Mouse (Mus musculus) limb, embryonic 15.5 days (tissue): ENCODE results near the gene Epb41. TPM values are rescaled to one million over a fixed set of nuclear protein-coding genes. Genes with fewer than 3 reads are reported as not detected.

ENCODE experiments used
- ATAC-seq: fragments of 200-750 bp; cut with Nextera tagmentation; 2 replicates; pipeline ENCODE4 v1.8.0; 2017; ENCODE audit warnings: low read depth, moderate TSS enrichment; ENCODE audit not compliant: insufficient number of reproducible peaks, low FRiP score, low TSS enrichment
- H3K27ac ChIP-seq: fragments of 300-500 bp; sonication (generic); 2 replicates; pipeline ENCODE4 v1.5.1; 2015; ENCODE audit warnings: moderate library complexity, mild to moderate bottlenecking, inconsistent platforms
- H3K27me3 ChIP-seq: fragments of 300-500 bp; sonication (generic); 2 replicates; pipeline ENCODE4 v1.6.1; 2015; ENCODE audit warnings: inconsistent platforms
- H3K36me3 ChIP-seq: fragments of 300-500 bp; sonication (generic); 2 replicates; pipeline ENCODE4 v1.6.1; 2015; ENCODE audit warnings: inconsistent platforms
- H3K4me1 ChIP-seq: fragments of 300-500 bp; sonication (generic); 2 replicates; pipeline ENCODE4 v1.6.1; 2015; ENCODE audit warnings: inconsistent platforms
- H3K4me2 ChIP-seq: fragments of 300-500 bp; sonication (generic); 2 replicates; pipeline ENCODE4 v1.6.1; 2015; ENCODE audit warnings: mild to moderate bottlenecking, inconsistent platforms
- H3K4me3 ChIP-seq: fragments of 300-500 bp; sonication (generic); 2 replicates; pipeline ENCODE4 v1.5.1; 2015; ENCODE audit warnings: mild to moderate bottlenecking, inconsistent platforms
- H3K9ac ChIP-seq: fragments of 300-500 bp; sonication (generic); 2 replicates; pipeline ENCODE4 v1.6.1; 2015; ENCODE audit warnings: inconsistent platforms
- H3K9me3 ChIP-seq: fragments of 300-500 bp; sonication (generic); 2 replicates; pipeline ENCODE4 v1.6.1; 2016; ENCODE audit warnings: inconsistent platforms
- WGBS: fragments of 180-500 bp; shearing (Covaris S2); methylation state at CpG from one replicate; pipeline ENCODE4 v1.1.7; 2015; 5-methylcytosine and 5-hydroxymethylcytosine counted together
- polyA plus RNA-seq: library from polyadenylated mRNA; unstranded; fragments of >200 nt; fragmentation: Nextera tagmentation; extraction: Ambion mirVana; gene quantifications from 2 replicates; pipeline ENCODE4 v1.2.1, GENCODE M21; 2015

The Epb41 gene
- polyA plus RNA-seq, 1 experiment from 2014 or later, result 59.8 TPM

DNA sequence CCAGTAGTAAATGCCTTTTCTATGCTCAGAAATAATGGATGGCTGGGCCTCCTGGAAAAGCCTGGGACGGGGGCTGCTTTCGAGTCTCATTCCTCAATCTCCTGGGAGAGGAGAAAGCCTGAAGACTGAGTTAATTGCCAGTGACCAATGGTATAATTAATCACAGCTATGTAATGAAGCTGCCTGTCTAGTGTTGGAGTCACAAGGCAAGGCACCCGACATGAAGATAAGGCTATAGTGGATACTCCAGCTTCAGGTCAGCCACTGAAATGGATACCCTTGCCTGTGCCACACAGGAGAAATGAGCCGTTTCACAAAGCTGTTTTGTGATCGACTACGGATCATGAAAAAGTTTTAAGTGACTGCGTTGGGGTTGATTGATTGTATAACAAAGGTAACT is 37.1 kb downstream of the Epb41 start:
- H3K27ac ChIP-seq, result no peak overlapping the region
- no peak overlapping the region for H3K4me3 ChIP-seq
- no peaks in the 10 kb centered on the region for H3K27me3 ChIP-seq
- 44% methylated on average over 7 of the region's 7 CpGs for WGBS
- H3K36me3 ChIP-seq, result no peaks in the 10 kb centered on the region
- no peak overlapping the region for H3K9ac ChIP-seq
- H3K4me2 ChIP-seq, result no peak overlapping the region
- H3K9me3 ChIP-seq, result no peaks in the 10 kb centered on the region
- no peak for ATAC-seq
- H3K4me1 ChIP-seq, result no peaks in the 10 kb centered on the region

DNA sequence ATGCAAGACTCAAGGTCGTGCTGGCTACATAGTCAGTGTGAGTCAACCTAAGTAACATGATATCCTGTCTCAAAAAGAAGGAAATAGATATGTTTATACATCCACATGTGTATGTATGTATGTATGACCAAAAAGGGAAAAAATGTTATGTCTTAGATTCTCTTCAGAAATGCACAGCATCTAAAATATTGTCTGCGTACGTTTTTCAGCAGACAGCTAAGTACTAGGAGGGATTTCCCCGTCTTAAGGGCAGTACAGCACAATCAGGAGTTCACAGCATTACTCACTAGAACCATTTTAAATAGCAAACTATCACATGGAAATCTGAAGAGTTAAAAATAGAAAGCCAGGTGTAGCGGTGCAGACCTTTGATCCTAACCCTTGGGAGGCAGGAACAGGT is 38.0 kb downstream of the Epb41 start:
- ATAC-seq, result no peak
- H3K27me3 ChIP-seq, result no peaks in the 10 kb centered on the region
- no peak overlapping the region for H3K4me2 ChIP-seq
- H3K9ac ChIP-seq, result no peak overlapping the region
- no peaks in the 10 kb centered on the region for H3K36me3 ChIP-seq
- H3K27ac ChIP-seq, result no peak overlapping the region
- 70% methylated on average over 5 of the region's 5 CpGs for WGBS
- H3K4me1 ChIP-seq, result no peaks in the 10 kb centered on the region
- H3K4me3 ChIP-seq, result no peak overlapping the region
- no peaks in the 10 kb centered on the region for H3K9me3 ChIP-seq

DNA sequence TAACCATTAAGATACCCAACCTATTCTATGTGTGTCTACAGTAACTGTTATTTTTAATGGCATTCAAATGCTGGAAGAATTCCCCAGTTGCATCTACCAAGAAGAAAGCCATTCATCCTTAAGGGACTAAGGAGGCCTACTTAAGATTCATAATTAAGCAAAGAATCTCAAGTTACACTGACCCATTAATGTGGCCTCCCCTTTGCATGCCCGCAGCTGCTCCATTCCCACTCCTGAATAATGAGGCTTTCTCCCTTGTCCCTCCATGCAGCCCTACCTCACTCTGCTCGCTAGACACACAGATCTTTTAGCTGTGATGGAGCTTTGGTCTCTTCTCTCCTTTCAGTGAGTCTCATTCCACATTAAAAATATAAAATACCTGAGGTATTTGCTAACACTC is 40.9 kb downstream of the Epb41 start:
- Histone ChIP-seq H3K27ac (no peak overlapping the region), H3K9ac (no peak overlapping the region), H3K4me1 (no peaks in the 10 kb centered on the region), H3K4me3 (no peak overlapping the region), H3K36me3 (no peaks in the 10 kb centered on the region), H3K9me3 (no peaks in the 10 kb centered on the region), H3K4me2 (no peak overlapping the region), H3K27me3 (no peaks in the 10 kb centered on the region)
- no peak for ATAC-seq
- WGBS, result 32% methylated on average over 2 of the region's 2 CpGs

DNA sequence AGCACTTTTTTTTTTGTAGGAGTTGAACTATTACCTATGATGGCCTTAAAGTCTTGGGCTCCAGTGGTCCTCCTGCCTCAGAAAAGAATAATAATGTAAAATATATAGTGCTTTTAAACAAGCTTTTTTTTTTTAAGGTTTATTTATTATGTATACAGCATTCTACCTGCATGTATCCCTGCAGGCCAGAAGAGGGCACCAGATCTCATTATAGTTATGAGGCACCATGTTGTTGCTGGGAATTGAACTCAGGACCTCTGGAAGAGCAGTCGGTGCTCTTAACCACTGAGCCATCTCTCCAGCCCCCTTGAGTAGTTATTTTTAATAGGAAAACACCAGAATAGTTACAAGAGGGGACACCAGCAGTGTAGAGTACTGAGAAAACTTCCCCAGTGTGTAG is 41.9 kb downstream of the Epb41 start:
- H3K4me1 ChIP-seq, result no peaks in the 10 kb centered on the region
- no peak overlapping the region for H3K27ac ChIP-seq
- H3K9ac ChIP-seq, result no peak overlapping the region
- H3K27me3 ChIP-seq, result no peaks in the 10 kb centered on the region
- no peaks in the 10 kb centered on the region for H3K9me3 ChIP-seq
- no peaks in the 10 kb centered on the region for H3K36me3 ChIP-seq
- H3K4me2 ChIP-seq, result no peak overlapping the region
- WGBS, result 92% methylated on average over 1 of the region's 1 CpGs
- ATAC-seq, result no peak
- no peak overlapping the region for H3K4me3 ChIP-seq

DNA sequence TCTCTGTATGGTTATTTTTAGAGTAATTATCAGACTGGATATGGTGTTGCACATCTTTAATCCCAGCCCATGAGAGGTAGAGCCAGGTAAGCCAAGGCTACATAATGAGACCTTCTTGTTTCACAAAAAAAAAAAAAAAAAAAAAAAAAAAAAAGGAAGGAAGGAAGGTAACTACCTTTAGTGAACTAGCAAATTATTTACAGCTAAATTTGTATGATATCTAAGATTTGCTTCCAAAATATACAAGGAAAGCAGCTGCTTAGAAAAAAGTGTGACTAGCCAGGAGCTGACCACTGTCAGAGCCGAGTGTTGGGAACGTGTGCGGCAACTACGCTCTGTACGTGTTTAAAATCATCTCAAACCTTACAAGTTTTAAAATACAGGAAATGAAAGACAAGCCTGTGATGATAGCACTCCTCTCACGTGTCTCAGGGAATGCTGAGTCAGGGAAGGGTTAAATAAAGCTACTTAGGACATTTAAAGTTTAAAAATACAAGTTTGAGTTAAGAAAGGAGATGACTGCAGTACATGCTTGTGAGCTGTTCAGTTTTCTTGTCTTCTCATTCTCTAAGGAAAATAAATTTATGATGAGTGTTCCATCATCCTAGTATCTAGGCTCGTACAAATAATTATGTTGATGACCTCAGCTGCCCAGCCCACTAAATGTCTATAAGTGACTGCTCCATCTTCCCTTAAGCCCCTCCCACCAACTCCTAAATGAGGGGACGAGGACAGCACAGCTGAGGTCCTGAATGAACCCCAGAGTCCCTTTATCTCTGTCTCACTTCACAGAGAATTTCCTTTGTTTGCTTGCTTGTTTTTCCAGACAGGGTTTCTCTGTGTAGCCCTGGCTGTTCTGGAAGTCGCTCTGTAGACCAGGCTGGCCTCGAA is 45.0 kb downstream of the Epb41 start:
- Histone ChIP-seq H3K27ac (no peak overlapping the region), H3K9ac (no peak overlapping the region), H3K4me1 (peaks cover 3% of the 10 kb centered on the region; the same call in 1 of the 2 replicates), H3K27me3 (no peaks in the 10 kb centered on the region), H3K4me2 (no peak overlapping the region), H3K4me3 (no peak overlapping the region), H3K9me3 (no peaks in the 10 kb centered on the region), H3K36me3 (no peaks in the 10 kb centered on the region)
- ATAC-seq, result no peak
- 69% methylated on average over 10 of the region's 10 CpGs for WGBS

DNA sequence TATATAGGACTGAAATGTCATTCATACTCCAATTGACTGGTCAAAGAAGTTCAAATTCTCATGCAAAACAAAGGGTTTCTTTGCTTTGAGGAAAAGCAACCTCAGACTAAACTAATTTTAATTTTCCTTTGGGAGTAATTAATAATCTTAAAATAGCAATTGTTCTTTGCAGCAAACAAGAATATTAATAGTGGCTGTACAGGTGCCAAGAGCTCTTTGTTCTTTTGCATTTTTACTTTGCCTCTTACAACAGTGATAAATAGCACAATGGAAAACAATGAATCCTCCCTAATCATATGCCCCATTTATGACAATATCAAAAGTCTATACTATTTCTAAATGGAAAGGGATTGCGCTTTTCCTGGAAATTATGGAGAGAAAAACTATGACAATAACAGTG is 47.3 kb downstream of the Epb41 start:
- Histone ChIP-seq H3K27ac (no peak overlapping the region), H3K27me3 (no peaks in the 10 kb centered on the region), H3K4me2 (no peak overlapping the region), H3K9ac (no peak overlapping the region), H3K36me3 (no peaks in the 10 kb centered on the region), H3K4me1 (peaks cover 3% of the 10 kb centered on the region; the same call in 1 of the 2 replicates), H3K9me3 (no peaks in the 10 kb centered on the region), H3K4me3 (no peak overlapping the region)
- no peak for ATAC-seq
- WGBS, result 98% methylated on average over 1 of the region's 1 CpGs

DNA sequence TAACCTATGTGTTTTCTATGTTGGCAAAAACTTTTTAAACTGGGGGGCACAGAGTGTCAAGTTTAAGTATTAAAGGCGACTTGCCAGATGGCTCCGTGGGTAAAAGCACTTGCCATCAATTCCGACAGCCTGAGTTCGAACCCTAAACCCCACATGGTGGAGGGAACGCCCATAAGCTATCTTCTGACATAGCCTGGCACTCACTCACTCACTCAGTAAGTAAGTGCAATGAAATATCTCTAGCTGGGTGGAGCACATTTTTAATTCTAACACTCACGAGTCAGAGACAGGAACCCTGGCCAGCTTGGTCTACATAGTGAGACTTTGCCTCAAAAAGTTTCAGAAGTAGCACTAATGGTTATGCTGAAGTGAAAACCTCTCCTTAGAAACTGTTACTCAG is 48.0 kb downstream of the Epb41 start:
- 72% methylated on average over 6 of the region's 6 CpGs for WGBS
- no peak overlapping the region for H3K9ac ChIP-seq
- H3K36me3 ChIP-seq, result no peaks in the 10 kb centered on the region
- no peaks in the 10 kb centered on the region for H3K9me3 ChIP-seq
- H3K4me3 ChIP-seq, result no peak overlapping the region
- ATAC-seq, result no peak
- no peak overlapping the region for H3K27ac ChIP-seq
- H3K27me3 ChIP-seq, result no peaks in the 10 kb centered on the region
- peaks cover 3% of the 10 kb centered on the region; the same call in 1 of the 2 replicates for H3K4me1 ChIP-seq
- H3K4me2 ChIP-seq, result no peak overlapping the region

DNA sequence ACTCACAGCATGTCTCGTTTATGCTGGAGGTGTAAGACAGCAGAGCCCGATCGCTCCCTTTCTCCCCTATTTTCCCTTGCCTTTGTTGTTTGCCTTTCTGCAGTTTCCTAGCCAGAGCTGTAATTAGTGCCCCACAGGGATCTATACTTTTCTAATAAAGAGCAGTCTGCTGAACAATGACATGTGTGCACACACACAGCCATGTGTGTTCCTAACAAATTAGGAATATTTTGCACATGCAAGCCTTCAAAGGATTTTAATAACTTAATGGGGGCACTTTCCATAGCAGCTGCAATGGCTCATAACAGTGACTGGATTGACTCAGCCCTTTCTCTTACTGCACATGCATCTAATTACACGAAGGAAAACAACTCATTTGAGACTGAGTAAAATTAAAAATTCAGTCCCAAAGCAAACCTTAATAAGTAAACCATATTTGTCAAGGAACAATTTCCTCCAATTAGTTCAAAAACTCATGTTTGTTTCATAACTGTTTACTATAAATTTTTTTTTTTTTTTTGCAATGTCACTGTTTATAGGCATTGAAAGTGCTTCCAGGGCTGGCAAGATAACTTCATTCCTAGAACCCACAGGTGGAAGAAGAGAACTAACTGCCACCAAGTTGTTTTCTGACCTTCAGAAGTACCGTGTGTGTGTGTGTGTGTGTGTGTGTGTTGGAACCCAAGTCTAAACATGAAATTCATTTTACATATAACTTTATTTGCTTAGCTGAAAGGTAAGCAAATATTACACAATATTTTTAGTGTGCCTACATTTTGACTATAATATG is 49.2 kb downstream of the Epb41 start:
- no peak overlapping the region for H3K4me2 ChIP-seq
- 22% methylated on average over 5 of the region's 5 CpGs for WGBS
- no peak overlapping the region for H3K4me3 ChIP-seq
- peaks cover 3% of the 10 kb centered on the region; the same call in 1 of the 2 replicates for H3K4me1 ChIP-seq
- H3K36me3 ChIP-seq, result no peaks in the 10 kb centered on the region
- no peaks in the 10 kb centered on the region for H3K9me3 ChIP-seq
- H3K27ac ChIP-seq, result no peak overlapping the region
- ATAC-seq, result no peak
- no peak overlapping the region for H3K9ac ChIP-seq
- H3K27me3 ChIP-seq, result no peaks in the 10 kb centered on the region

DNA sequence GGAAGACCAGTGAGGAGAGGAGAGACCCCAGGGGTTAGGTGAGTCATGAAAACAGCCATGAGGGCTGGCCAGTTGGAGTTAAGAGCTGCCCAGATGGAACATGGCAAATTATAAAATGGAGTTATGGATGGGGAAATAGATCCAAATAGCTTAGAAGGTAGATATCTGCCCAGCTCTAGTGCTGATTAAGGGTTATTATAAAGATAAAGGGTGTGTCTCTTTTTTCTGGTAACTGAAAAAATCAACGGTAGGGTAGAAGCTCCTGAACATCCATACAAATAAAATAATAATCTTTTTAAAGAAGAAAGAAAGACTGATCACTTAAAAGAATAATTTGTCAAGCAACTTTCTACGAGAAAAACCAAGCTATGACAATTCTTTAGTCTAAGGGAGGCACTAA is 49.9 kb downstream of the Epb41 start:
- no peaks in the 10 kb centered on the region for H3K36me3 ChIP-seq
- no peaks in the 10 kb centered on the region for H3K27me3 ChIP-seq
- no peak for ATAC-seq
- H3K4me1 ChIP-seq, result peaks cover 3% of the 10 kb centered on the region; the same call in 1 of the 2 replicates
- H3K9ac ChIP-seq, result no peak overlapping the region
- no peaks in the 10 kb centered on the region for H3K9me3 ChIP-seq
- no peak overlapping the region for H3K4me3 ChIP-seq
- H3K27ac ChIP-seq, result no peak overlapping the region
- 55% methylated on average over 2 of the region's 2 CpGs for WGBS
- H3K4me2 ChIP-seq, result no peak overlapping the region

DNA sequence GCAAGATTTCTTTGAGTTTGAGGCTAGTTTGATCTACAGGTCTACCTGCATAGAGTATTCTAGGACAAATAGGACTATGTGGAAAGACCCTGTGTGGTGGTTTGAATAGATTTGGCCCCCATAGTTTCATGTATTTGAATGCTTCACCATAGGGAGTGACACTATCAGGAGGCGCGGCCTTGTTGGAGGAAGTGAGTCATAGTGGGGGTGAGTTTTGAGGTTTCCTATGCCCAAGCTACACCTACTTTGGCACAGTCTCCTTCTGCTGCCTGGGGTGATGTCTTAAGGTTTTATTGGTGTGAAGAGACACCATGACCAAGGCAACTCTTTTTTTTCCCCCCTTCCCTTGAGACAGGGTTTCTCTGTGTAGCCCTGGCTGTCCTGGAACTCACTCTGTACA is 51.3 kb downstream of the Epb41 start:
- 98% methylated on average over 2 of the region's 2 CpGs for WGBS
- no peak overlapping the region for H3K4me2 ChIP-seq
- ATAC-seq, result no peak

DNA sequence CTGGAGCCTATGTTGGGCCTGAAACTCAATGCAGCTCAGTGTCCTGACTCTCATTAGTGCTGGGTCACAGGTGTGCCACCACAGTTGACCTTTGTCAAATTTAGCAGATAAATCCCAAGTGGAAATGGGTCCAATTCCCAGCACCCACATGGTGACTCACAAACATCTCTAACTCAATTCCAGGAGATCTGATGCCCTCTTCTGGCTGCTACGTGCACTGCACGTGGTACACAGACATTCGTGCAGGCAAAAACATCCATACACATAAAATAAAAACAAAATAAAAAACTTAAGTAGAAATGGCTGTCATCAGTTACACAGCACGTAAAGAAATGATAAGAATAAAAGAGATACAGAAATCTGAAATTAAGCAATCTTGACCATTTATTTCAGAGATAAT is 52.5 kb downstream of the Epb41 start:
- no peaks in the 10 kb centered on the region for H3K27me3 ChIP-seq
- no peak overlapping the region for H3K9ac ChIP-seq
- no peak for ATAC-seq
- H3K4me3 ChIP-seq, result no peak overlapping the region
- peaks cover 3% of the 10 kb centered on the region; the same call in 1 of the 2 replicates for H3K4me1 ChIP-seq
- no peaks in the 10 kb centered on the region for H3K36me3 ChIP-seq
- WGBS, result 97% methylated on average over 4 of the region's 4 CpGs
- no peak overlapping the region for H3K27ac ChIP-seq
- H3K9me3 ChIP-seq, result no peaks in the 10 kb centered on the region
- no peak overlapping the region for H3K4me2 ChIP-seq

More for the DNA sequence above, 51.3 kb downstream of the Epb41 start:
- Histone ChIP-seq H3K27me3 (no peaks in the 10 kb centered on the region), H3K27ac (no peak overlapping the region), H3K4me1 (peaks cover 3% of the 10 kb centered on the region; the same call in 1 of the 2 replicates), H3K9me3 (no peaks in the 10 kb centered on the region), H3K4me3 (no peak overlapping the region), H3K36me3 (no peaks in the 10 kb centered on the region), H3K9ac (no peak overlapping the region)

DNA sequence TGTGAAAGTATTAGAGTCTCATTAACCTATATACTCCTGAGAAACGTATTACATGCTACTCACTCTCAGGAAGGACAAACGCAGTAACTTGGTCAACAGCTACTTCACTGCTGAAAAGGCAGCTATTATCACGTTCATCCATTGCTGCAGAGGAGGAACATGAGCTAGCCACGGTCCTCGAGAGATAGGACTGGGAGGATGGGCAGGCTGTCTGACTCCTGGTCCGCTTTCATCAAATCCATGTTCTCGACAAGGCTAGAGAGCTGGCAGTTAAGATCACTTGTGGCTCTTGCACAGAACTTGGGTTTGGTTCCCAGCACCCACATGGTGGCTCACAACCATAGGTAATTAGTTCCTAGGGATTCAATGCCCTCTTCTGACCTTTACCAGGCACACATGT is 53.2 kb downstream of the Epb41 start:
- no peaks in the 10 kb centered on the region for H3K36me3 ChIP-seq
- no peak overlapping the region for H3K4me3 ChIP-seq
- H3K27me3 ChIP-seq, result no peaks in the 10 kb centered on the region
- no peak overlapping the region for H3K4me2 ChIP-seq
- peaks cover 3% of the 10 kb centered on the region; the same call in 1 of the 2 replicates for H3K4me1 ChIP-seq
- no peak for ATAC-seq
- 95% methylated on average over 7 of the region's 7 CpGs for WGBS
- H3K9me3 ChIP-seq, result no peaks in the 10 kb centered on the region
- H3K9ac ChIP-seq, result no peak overlapping the region
- H3K27ac ChIP-seq, result no peak overlapping the region
